Mouse (Mus musculus) embryo, embryonic 11 days (tissue): ENCODE results near the gene Kalrn.
A peak's percentile ranks its signal among the peaks of the same experiment; 100 is the strongest.

Experiments used
- DNase-seq: peaks from one replicate; pipeline ENCODE4 v3.0.0-alpha.2; 2015

Gene Kalrn

GRCm38 (mm10) chr16:34167042-34167441, 406.3 kb downstream of the Kalrn start:
- no peak for DNase-seq

DNA sequence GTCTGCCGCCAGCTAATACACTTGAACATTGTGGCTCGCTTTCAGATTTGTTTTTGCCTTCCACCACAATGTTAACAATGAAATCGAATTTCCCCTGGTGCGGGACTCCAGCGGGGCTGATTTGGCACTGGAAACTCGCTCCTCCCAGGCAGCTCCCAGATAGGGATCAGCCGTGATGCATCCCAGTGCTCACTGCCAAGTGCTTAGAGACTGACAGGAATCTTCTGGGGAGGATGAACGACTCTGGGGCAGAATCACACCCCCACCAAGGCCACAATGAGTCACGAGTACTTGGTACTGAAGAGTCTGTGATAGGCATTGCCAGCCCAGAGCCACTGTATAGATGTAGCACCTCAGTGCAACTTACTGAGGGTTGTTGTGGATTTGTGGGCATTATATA, 410.2 kb downstream of the Kalrn start:
- DNase-seq, result no peak

- DNase-seq, result no peak
Measured at GRCm38 (mm10) chr16:34159576-34159975, 413.8 kb downstream of the Kalrn start.

GRCm38 (mm10) chr16:34157386-34158135, 415.8 kb downstream of the Kalrn start:
- DNase-seq, result no peak

DNA sequence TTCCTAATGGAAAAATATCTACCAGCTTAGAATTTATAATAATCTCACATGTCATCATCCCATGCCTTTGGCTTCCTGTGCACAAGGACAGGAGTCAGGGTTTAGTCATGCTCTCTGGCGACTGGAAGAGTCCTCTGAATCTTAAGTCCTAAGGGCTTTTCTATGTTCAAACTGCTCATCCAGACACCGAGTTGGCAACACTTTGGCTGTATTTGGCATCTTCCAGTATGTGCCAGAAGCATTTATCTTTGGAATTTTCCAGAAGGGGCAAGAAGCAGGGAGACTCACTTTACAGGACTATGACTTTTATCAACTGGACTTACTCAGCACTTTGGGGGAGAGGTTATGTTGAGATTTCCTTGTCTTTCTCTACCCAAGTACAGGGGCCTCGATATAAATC, 417.6 kb downstream of the Kalrn start:
- DNase-seq, result no peak

DNA sequence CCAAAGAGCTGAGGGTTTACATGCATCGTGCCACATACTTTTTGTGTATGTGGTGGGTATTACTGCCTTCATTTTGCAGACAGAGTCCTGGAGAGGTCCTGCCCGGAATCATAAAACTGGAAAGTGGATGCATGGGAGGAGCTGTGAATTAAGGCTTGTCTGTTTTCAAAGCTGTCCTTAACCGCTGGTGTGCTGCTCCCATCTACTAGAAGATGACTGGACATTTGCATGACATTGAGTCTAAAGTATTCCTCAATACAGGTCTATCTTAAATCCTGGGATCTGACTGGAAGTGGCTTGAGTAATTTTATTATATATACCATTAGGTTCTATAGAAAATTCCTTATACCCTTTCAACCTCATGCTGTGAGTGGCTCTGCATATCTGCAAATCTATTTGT, 418.4 kb downstream of the Kalrn start:
- no peak for DNase-seq

DNA sequence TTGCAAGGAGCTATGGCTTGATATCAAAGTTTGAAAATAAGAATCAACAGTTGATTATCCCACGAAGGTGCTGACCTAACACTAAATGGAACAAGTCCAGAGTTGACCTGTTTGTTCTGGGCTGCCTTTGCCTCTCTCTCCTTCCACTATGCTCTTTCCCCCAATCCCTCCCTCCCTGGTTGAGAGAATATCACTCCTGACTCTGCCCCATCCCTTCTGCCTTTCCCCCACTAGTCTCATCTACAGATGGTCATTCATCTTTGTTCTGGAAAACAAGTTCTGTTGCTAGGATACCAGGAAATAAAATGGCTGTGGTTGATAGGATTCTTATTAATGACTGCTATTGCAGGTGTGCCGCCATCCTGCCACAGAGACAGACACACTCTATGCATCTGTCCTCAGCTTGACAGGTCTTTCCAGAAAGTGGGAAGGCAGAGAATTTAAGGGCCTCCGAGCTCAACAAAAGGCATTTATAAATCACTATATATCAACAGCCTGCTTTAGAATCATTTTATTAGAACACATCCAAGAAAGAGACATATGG, 421.7 kb downstream of the Kalrn start:
- no peak for DNase-seq

GRCm38 (mm10) chr16:34141670-34142069, 431.7 kb downstream of the Kalrn start:
- no peak for DNase-seq

DNA sequence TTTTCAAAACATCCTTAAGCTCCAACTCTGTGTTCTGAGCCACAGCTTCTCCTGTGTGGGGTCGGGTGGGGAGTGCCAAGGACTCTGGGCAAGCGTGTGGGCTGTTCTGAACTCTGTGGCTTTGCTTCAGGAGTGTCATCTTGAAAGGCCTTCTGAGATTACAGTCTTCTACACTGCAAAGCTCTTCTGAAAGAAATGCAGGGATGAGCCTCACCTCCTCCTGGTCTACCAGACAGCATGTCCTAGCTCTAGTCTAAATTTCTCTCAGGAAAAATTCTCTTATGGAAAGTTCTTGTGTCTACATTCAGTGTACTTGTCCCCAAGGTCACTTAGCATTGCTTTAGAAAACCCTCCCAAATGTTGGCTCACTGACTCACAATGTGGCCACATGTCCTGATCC, 438.3 kb downstream of the Kalrn start:
- DNase-seq, result no peak

DNA sequence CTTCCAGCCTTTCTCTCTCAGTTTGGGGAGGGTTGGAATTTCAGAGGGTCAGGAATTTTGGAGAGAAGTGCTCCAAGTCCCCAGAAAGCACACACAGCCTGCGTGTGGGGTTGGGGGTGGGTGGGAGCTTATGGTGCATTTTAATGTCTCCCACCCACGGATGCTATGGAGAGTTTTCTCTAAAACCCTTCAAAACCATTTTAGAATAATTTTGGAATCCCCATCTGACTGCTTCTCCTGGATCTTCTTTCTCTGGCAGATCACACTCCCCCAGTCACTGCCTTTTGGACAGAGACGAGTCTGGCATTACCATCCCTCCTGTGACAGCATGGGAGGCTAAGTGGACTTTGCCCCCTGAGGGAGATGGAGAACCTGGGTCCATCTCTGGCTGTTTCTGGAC, 438.7 kb downstream of the Kalrn start:
- no peak for DNase-seq

- peak; percentile 81 for DNase-seq
Measured at GRCm38 (mm10) chr16:34125595-34125994, 447.7 kb downstream of the Kalrn start.

GRCm38 (mm10) chr16:34122486-34122885, 450.8 kb downstream of the Kalrn start:
- DNase-seq, result no peak

DNA sequence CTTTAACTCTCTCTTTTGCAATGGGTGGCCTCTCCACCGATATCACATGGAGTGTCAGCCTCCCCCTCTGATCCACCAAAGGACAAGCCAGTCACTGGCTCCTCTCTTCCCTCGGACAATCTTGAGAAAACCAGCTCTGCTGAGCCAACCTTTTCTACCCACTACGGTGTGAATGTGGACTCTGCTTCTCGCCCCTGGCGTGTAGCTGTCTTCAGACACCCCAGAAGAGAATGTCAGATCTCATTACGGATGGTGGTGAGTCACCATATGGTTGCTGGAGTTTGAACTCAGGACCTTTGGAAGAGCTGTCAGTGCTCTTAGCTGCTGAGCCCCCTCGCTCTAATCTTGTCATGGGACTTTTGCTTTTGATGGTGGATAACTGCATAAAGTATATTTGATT, 452.0 kb downstream of the Kalrn start:
- DNase-seq, result no peak

DNA sequence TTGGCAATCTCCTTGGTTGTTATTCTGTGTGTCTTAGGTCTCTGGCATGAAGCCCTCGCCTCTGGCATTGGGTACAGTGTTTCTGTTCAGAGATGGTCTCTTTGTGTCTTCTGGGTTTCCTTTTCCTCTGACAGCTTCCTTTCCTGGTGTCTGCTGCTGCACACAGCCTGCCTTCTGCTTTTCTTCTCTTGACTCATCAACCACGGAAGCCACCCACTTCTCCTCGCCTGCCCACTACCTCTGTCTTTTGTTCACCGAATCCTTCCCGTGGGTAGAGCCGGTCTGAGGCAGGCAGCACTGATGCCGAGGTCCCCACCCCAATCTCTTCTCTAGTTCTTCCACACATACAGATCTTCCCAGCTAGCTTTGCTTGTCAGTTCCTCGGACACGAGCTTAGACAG, 452.5 kb downstream of the Kalrn start:
- no peak for DNase-seq

GRCm38 (mm10) chr16:34119844-34120243, 453.5 kb downstream of the Kalrn start:
- no peak for DNase-seq

DNA sequence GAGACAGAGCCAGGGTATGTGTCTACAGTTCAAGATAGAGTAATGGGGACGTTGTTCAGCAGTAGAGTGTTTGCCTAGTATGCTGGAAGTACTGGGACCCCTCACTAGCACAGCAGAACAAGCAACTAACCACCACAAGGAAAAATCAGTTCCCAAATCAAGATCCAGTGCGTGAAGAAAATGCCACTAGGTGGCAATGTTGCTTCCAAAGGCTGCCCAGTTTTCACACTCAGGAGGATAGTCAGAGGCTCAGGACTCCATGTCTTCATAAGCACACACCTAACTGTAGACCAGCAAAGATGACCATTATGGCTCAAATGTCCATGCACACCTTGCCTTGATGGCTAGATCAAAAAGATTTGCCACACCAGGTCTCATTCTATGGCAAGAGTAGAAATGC, 454.0 kb downstream of the Kalrn start:
- DNase-seq, result peak; percentile 59

DNA sequence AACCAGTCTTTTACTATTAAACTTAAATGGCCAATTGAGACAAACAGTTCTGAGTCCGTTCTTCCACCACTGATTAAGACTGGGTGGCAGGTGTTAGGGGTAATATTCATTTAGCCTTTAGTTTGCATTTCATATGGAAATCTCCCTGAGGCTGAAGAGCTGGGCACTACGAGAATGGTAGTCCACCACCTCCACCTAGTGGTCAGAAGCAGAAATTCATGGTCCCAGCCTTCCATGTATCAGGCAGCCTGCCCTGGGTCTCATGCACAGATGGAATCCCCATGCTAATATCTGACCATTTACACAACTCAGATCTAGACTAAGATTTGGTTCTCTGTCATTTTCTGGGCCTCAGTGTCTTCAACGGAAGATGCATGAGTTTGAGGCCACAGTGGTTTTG, 458.7 kb downstream of the Kalrn start:
- DNase-seq, result peak; percentile 78

GRCm38 (mm10) chr16:34113150-34113549, 460.2 kb downstream of the Kalrn start:
- no peak for DNase-seq

DNA sequence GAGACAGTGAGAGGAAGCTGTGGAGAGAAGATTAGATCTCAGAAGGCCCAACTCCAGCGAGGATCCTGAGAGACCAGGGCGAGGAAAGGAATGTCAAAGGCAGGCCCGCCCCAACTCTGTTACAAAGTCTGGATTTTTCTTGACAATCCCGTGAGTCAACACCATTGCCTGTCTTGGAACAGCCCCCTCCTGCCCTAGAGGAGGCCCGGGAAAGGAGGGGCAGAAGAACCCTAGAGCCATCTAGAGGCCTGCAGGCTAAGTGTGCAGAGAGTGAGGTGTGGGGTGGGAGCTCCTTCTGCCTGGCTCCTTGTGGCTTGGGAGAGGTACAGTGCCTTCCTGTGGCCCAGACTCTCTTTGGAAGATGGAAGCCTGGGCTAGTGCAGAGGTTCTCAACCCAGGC, 460.8 kb downstream of the Kalrn start:
- DNase-seq, result no peak

GRCm38 (mm10) chr16:34110840-34111625, 462.3 kb downstream of the Kalrn start:
- no peak for DNase-seq

DNA sequence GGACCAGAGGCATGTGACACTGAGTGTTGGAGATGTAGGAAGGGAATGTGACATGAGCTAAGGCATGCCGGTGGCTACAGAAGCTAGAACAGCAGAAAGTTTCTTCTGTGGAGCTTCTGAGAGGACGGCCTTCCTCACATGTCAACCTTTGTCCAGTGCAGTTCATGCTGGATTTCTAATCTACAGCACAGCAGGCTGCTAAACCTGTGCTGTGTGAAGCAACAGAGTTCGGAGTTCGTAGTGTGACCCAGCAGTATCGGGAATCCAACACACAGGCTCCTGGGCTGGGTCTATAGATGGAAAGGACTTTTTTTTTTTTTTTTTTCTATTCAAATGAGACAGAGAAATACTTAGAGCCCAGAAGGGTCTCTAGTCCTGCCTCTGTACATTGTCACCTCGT, 468.9 kb downstream of the Kalrn start:
- no peak for DNase-seq

DNA sequence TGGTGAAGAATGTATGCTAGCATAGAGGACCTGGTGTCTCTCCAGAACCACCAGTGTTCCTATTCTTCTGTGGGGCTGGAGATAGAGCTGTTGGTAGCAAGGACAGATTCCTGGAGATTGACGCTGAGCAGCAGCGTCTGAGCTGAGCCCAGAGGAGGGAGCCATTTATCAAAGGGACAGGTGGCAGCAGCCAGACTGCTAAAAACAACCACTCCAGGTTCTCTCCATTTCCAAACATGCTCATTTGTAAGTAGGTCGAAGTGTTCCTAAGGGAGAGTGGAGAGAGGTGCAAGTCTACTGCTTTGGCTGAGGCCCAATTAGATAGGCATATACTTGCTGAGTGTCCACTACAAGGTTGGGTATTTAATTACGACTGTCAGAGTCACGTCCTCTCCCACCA, 470.6 kb downstream of the Kalrn start:
- no peak for DNase-seq

GRCm38 (mm10) chr16:34099795-34100194, 473.5 kb downstream of the Kalrn start:
- no peak for DNase-seq

- DNase-seq, result peak; percentile 78
Measured at GRCm38 (mm10) chr16:34095548-34096141, 477.7 kb downstream of the Kalrn start.
